In the genomic region with DNA sequence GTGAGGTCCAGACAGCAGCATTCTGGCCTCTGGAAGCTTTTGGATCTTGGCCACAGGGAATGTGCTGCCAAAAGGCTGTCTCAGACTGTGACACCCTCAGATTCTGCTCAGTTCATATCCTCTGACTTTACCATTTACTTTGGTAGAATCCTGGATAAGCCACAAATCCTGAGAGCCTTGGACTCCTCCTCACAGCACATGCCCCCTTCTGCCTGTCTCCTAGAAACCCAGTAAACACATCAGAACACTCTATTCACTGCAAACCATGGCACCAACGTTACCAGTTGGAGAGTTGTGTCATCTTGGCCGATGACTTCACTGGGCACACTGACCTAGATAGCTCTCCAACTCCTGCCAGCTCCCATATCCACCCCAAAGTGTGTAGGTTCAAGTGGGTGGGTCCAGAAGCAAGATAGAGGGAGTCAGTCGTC, we compare ENCODE assay signal across 11 mouse cellular contexts.
DNase-seq lines count a peak whose midpoint lies in the region; ATAC-seq lines count a peak whose summit lies in the region.
"Had no signal": no experiment of that assay in that cellular context is flagged by ENCODE, and none has a peak within 500 bp of the region (broad histone marks: within the 10 kb centered on the region; RNA-seq: fewer than 3 reads in every experiment).

No protein-coding gene starts in this region.

- H3K4me3 ChIP-seq in hindbrain, embryonic 15.5 days = no peak overlapping the region
- H3K4me3 ChIP-seq in hindbrain, embryonic 11.5 days (ENCODE audit: low read depth, low read length) = no peak overlapping the region
- H3K4me3 ChIP-seq: embryonic facial prominence, embryonic 12.5 days; intestine, embryonic 15.5 days had no signal

- DNase-seq in adrenal gland, adult 2 months = peak; percentile 63
- DNase-seq in adrenal gland, adult 18-20 months (ENCODE audit: low spot score in 2 of 2) = no peak
- DNase-seq in hindbrain, embryonic 11.5 days (ENCODE audit: low spot score) = no peak
- DNase-seq in right cerebral cortex, postnatal 10 days (ENCODE audit: low spot score in 2 of 2) = peak; percentile 51 to 53
- DNase-seq in right cerebral cortex, postnatal 36 days (ENCODE audit: low spot score in 2 of 2) = no peak
- DNase-seq: liver had no signal

- WGBS in hindbrain, embryonic 15.5 days = 62% methylated on average over 3 of the region's 3 CpGs
- 81% methylated on average over 3 of the region's 3 CpGs for WGBS in hindbrain, embryonic 11.5 days

- no peaks in the 10 kb centered on the region for H3K27me3 ChIP-seq in hindbrain, embryonic 15.5 days
- H3K27me3 ChIP-seq in hindbrain, embryonic 11.5 days (ENCODE audit: control insufficient read depth, insufficient read depth, low read length) = no peaks in the 10 kb centered on the region
- H3K27me3 ChIP-seq: embryonic facial prominence, embryonic 12.5 days; intestine, embryonic 15.5 days had no signal

- no peak overlapping the region for H3K4me2 ChIP-seq in hindbrain, embryonic 15.5 days
- H3K4me2 ChIP-seq in hindbrain, embryonic 11.5 days (replicated peaks; ENCODE audit: low read depth, low read length) = no peak overlapping the region
- H3K4me2 ChIP-seq: embryonic facial prominence, embryonic 12.5 days; intestine, embryonic 15.5 days had no signal

- H3K9ac ChIP-seq in hindbrain, embryonic 15.5 days = no peak overlapping the region
- H3K9ac ChIP-seq in hindbrain, embryonic 11.5 days (ENCODE audit: low read depth, low read length) = no peak overlapping the region
- H3K9ac ChIP-seq: embryonic facial prominence, embryonic 12.5 days; intestine, embryonic 15.5 days had no signal

- peak overlapping the region; percentile 46; the same call in 1 of the 2 replicates for H3K27ac ChIP-seq in hindbrain, embryonic 15.5 days (replicated peaks)
- no peak overlapping the region for H3K27ac ChIP-seq in hindbrain, embryonic 11.5 days (ENCODE audit: low read depth, low read length)
- H3K27ac ChIP-seq: embryonic facial prominence, embryonic 12.5 days; intestine, embryonic 15.5 days had no signal

- peak; percentile 71 for ATAC-seq in hindbrain, embryonic 15.5 days (ENCODE audit: low FRiP score, low read depth)
- no peak for ATAC-seq in hindbrain, embryonic 11.5 days (ENCODE audit: low FRiP score)
- no peak for ATAC-seq in erythroblast, adult 5-6 weeks (replicated peaks; ENCODE audit: low FRiP score, poor library complexity, severe bottlenecking)
- no peak for ATAC-seq in CD4-positive, CD25-positive, alpha-beta regulatory T cell, adult 4 months
- ATAC-seq: intestine, embryonic 15.5 days had no signal

- H3K9me3 ChIP-seq in hindbrain, embryonic 15.5 days = no peaks in the 10 kb centered on the region
- H3K9me3 ChIP-seq in hindbrain, embryonic 11.5 days (ENCODE audit: control insufficient read depth, low read length) = no peaks in the 10 kb centered on the region
- H3K9me3 ChIP-seq: embryonic facial prominence, embryonic 12.5 days; intestine, embryonic 15.5 days had no signal

- H3K36me3 ChIP-seq in hindbrain, embryonic 15.5 days = no peaks in the 10 kb centered on the region
- H3K36me3 ChIP-seq in hindbrain, embryonic 11.5 days (ENCODE audit: control insufficient read depth, insufficient read depth, low read length) = no peaks in the 10 kb centered on the region
- H3K36me3 ChIP-seq: embryonic facial prominence, embryonic 12.5 days; intestine, embryonic 15.5 days had no signal

- peaks cover 29% of the 10 kb centered on the region for H3K4me1 ChIP-seq in hindbrain, embryonic 15.5 days (replicated peaks)
- no peaks in the 10 kb centered on the region for H3K4me1 ChIP-seq in hindbrain, embryonic 11.5 days (replicated peaks; ENCODE audit: control insufficient read depth, insufficient read depth, low read length)

Comparison
In these comparisons a context has a peak if more than half of its experiments do, and no peak if none do; other contexts are left out.
1. DNase-seq: peak in adrenal gland, adult 2 months (single experiment) and right cerebral cortex, postnatal 10 days (2 of 2); none in adrenal gland, adult 18-20 months (0 of 2), hindbrain, embryonic 11.5 days (single experiment) and right cerebral cortex, postnatal 36 days (0 of 2).